10 mouse cellular contexts compared by ENCODE assay signal in the genomic region with DNA sequence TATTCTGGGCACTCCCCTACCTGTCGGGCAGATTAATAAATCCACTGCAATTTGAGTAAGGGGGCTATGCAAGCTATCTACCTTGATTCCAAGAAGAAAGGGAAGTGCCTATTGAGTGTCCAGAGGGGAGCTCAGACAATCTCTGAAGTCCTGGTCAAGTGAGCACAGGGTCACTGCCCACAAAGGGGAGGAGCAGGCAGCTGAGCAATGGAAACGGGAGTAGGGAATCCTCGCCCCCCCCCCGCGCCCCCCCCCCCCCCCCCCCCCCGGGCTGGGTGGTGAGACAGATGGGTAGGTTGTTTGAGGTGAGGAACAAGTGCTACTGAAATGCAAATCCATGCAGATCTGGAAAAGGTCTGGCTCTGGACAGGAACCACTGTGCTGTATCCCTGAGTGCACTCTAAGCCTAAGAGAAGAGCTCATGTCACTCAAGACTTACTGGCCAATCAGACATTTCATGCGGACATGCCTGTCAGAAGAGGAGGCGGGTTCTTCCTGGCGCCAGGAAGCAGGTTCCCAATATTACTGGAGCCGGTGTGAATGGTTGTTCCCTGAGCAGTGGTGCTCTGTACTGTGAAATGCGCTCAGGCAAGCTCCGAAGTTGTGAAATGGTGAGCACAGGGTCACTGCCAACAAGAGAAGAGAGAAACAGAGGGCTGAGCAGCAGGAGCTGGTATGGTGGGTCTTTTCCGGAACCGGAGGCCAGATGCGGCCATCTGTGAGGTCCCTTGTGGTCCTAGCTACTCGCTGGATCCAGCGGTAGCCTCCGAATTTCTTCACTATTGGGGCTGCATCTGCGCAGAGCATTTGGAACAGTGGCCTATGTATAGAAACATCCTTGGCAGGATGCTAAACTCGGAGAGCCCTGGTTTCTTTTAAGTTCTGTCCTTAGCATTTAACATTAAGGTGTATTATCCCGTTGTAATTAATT. TPM values are rescaled to one million over a fixed set of nuclear protein-coding genes. Genes with fewer than 3 reads are reported as not detected.
A peak's percentile ranks its signal among the peaks of the same experiment; 100 is the strongest.
DNase-seq lines count a peak whose midpoint lies in the region; ATAC-seq lines count a peak whose summit lies in the region.
"Had no signal": no experiment of that assay in that cellular context is flagged by ENCODE, and none has a peak within 500 bp of the region (broad histone marks: within the 10 kb centered on the region; RNA-seq: fewer than 3 reads in every experiment).

No protein-coding gene starts in this region.

- H3K4me1 ChIP-seq in forebrain, embryonic 13.5 days = no peaks in the 10 kb centered on the region
- no peaks in the 10 kb centered on the region for H3K4me1 ChIP-seq in liver, embryonic 12.5 days

- H3K4me2 ChIP-seq in forebrain, embryonic 13.5 days = peak overlapping the region; percentile 10; the same call in 1 of the 2 replicates
- H3K4me2 ChIP-seq in liver, embryonic 12.5 days = peak overlapping the region; percentile 29

- peak; percentile 41; the same call in 1 of the 2 replicates for ATAC-seq in forebrain, embryonic 13.5 days
- peak; percentile 76 for ATAC-seq in liver, embryonic 12.5 days

- H3K36me3 ChIP-seq in forebrain, embryonic 13.5 days (ENCODE audit: poor library complexity, severe bottlenecking) = no peaks in the 10 kb centered on the region
- no peaks in the 10 kb centered on the region for H3K36me3 ChIP-seq in liver, embryonic 12.5 days

- H3K9ac ChIP-seq in forebrain, embryonic 13.5 days = no peak overlapping the region
- no peak overlapping the region for H3K9ac ChIP-seq in liver, embryonic 12.5 days

- peaks cover 34% of the 10 kb centered on the region for H3K9me3 ChIP-seq in forebrain, embryonic 13.5 days (replicated peaks)
- no peaks in the 10 kb centered on the region for H3K9me3 ChIP-seq in liver, embryonic 12.5 days (replicated peaks)

- peak; percentile 88 for DNase-seq in heart, adult 11 months
- no peak for DNase-seq in heart, postnatal 36 days
- peak; percentile 40 for DNase-seq in adrenal gland, postnatal 10 days
- DNase-seq in kidney, adult 9 months = peak; percentile 20
- DNase-seq in retina, postnatal 1 day = peak; percentile 39
- DNase-seq in thymus, postnatal 4 days = no peak

- no peak overlapping the region for H3K27ac ChIP-seq in forebrain, embryonic 13.5 days
- H3K27ac ChIP-seq in liver, embryonic 12.5 days = no peak overlapping the region

- H3K4me3 ChIP-seq in forebrain, embryonic 13.5 days = no peak overlapping the region
- peak overlapping the region; percentile 33 for H3K4me3 ChIP-seq in liver, embryonic 12.5 days

- H3K27me3 ChIP-seq in forebrain, embryonic 13.5 days = no peaks in the 10 kb centered on the region
- H3K27me3 ChIP-seq in liver, embryonic 12.5 days (replicated peaks) = no peaks in the 10 kb centered on the region

- intact Hi-C loops in heart, postnatal 36 days (cut with DNase I) = no loop called here

- WGBS in forebrain, embryonic 13.5 days = 20% methylated on average over 20 of the region's 21 CpGs
- 22% methylated on average over 20 of the region's 21 CpGs for WGBS in liver, embryonic 12.5 days (ENCODE audit: insufficient replicate concordance)

RNA-seq across cellular contexts. Expression of gene Vmn2r17, which starts 47.4 kb away (rescaled TPM):
- total RNA-seq in heart, postnatal 36 days (2021) = not detected
- not detected for total RNA-seq in adrenal gland, postnatal 10 days (2021)
- not detected in 2 replicates for polyA plus RNA-seq in forebrain, embryonic 13.5 days (2015; fragmentation: Nextera tagmentation; extraction: Ambion mirVana)
- polyA plus RNA-seq in liver, embryonic 12.5 days (2016; fragmentation: Nextera tagmentation; extraction: Ambion mirVana) = not detected in 2 replicates
- total RNA-seq: CH12.LX had no signal
- polyA plus RNA-seq: large intestine, adult 2 months had no signal

Comparison
In these comparisons a context has a peak if more than half of its experiments do, and no peak if none do; other contexts are left out.
1. DNase-seq: peak in heart, adult 11 months (single experiment), adrenal gland, postnatal 10 days (single experiment), kidney, adult 9 months (single experiment) and retina, postnatal 1 day (single experiment); none in heart, postnatal 36 days (0 of 2) and thymus, postnatal 4 days (single experiment).